Mouse (Mus musculus) lung, postnatal 0 days (tissue): ENCODE measurements around the gene Ttll10.

Experiments used
- CTCF ChIP-seq: IDR thresholded peaks from 2 replicates; pipeline ENCODE4 v1.5.1; 2016; ENCODE audit warnings: antibody characterized with exemption, mild to moderate bottlenecking
- EP300 ChIP-seq: IDR thresholded peaks from 2 replicates; pipeline ENCODE4 v1.6.1; 2016; ENCODE audit warnings: antibody characterized with exemption, mild to moderate bottlenecking, control low read depth

GRCm38 (mm10) chr4:156083348-156083747 lies 24.1 kb upstream of the Ttll10 start:
- TF ChIP-seq CTCF (no peak), EP300 (no peak)
